Mouse (Mus musculus): ENCODE results near the gene Cyp2j5.

GRCm38 (mm10) chr4:96680966-96681365, 17.0 kb upstream of the Cyp2j5 start:
- TF ChIP-seq POLR2A (IDR thresholded peaks at IDR 0.05; ENCODE audit: low read depth, low read length), result no peak
- TF ChIP-seq CTCF (IDR thresholded peaks at IDR 0.05; ENCODE audit: extremely low read depth, insufficient read depth, insufficient read length, insufficient replicate concordance), result no peak
